Mouse (Mus musculus) erythroblast, embryonic 14.5 days (primary cell): Measurements from ENCODE around the gene Tmem135. TPM values are rescaled to one million over a fixed set of nuclear protein-coding genes. Genes with fewer than 3 reads are reported as not detected.
"Not testable (repeated sequence)": the region's sequence is repeated elsewhere in the genome, so short reads cannot be mapped to it uniquely, and the experiment has no call there.

Source experiments
- H3K27me3 ChIP-seq: 2 replicates; pipeline ENCODE4 v1.6.1; 2012; ENCODE audit warnings: inconsistent platforms; ENCODE audit not compliant: control insufficient read depth
- H3K36me3 ChIP-seq: 2 replicates; pipeline ENCODE4 v1.6.1; 2012; ENCODE audit warnings: mild to moderate bottlenecking, inconsistent platforms; ENCODE audit not compliant: control insufficient read depth
- H3K4me1 ChIP-seq: 2 replicates; pipeline ENCODE4 v1.6.1; 2012; ENCODE audit warnings: inconsistent platforms; ENCODE audit not compliant: control insufficient read depth
- H3K4me3 ChIP-seq: replicated peaks from 2 replicates; pipeline ENCODE3; 2012; ENCODE audit warnings: moderate library complexity, mild to moderate bottlenecking, inconsistent platforms
- H3K9me3 ChIP-seq: 2 replicates; pipeline ENCODE4 v1.6.1; 2012; ENCODE audit warnings: low read length, inconsistent platforms, mixed read lengths; ENCODE audit not compliant: control insufficient read depth
- GATA1 ChIP-seq: IDR thresholded peaks from 2 replicates; pipeline ENCODE4 v1.6.1; 2012; ENCODE audit warnings: low read length, inconsistent platforms, mixed read lengths
- TAL1 ChIP-seq: IDR thresholded peaks from 3 replicates; pipeline ENCODE4 v1.6.1; 2012; ENCODE audit warnings: low read length, inconsistent platforms, mixed read lengths
- polyA plus RNA-seq: library from polyadenylated mRNA; stranded (reverse); fragments of >175 nt; gene quantifications from 2 replicates; pipeline ENCODE4 v1.2.3, GENCODE M21; 2012

Tmem135 gene
- polyA plus RNA-seq, 1 experiment, result 0.68 TPM

DNA sequence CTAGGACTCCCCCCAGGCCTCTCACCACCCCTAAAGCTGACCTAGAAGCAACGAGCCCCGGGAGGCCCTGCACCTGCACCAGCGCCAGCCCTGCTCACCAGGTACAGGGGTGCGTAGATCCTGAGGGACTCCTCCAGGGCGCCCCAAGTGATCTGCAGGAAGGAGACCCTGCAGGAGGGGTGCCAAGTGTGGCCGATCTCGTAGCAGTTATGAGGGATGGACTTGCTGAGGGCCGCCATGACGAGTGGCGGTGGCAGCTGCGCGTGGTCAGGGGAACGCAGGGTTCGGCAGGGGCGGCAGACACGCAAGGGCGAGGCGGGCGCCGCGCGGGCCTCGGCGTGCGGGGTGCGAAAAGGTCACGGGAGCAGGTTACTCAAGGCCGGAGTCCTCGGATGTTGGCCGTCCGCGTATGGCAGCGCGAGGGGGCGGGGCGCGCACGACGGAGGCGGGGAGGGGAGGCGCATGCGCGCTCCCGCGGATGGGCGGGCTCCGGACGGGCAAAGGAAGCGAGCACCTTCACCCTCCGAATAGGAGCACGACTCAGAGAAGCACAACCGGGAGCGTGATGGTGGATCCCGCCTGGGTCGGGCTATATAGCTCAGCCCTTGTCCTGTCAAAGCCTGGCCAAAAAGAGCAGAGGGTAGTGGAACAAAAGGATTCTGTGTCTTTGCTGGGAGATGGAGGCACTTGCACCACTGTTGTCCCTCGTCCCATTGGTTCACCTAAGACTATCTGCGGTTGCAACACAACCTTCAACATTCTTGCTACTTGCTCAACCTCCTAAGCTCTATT lies 65.5 kb downstream of the Tmem135 start:
- Histone ChIP-seq H3K4me1 (peaks cover 30% of the 10 kb centered on the region), H3K27me3 (no peaks in the 10 kb centered on the region), H3K9me3 (no peaks in the 10 kb centered on the region), H3K36me3 (no peaks in the 10 kb centered on the region), H3K4me3 (peak overlapping the region; percentile 68)
- TF ChIP-seq GATA1 (no peak), TAL1 (no peak)

DNA sequence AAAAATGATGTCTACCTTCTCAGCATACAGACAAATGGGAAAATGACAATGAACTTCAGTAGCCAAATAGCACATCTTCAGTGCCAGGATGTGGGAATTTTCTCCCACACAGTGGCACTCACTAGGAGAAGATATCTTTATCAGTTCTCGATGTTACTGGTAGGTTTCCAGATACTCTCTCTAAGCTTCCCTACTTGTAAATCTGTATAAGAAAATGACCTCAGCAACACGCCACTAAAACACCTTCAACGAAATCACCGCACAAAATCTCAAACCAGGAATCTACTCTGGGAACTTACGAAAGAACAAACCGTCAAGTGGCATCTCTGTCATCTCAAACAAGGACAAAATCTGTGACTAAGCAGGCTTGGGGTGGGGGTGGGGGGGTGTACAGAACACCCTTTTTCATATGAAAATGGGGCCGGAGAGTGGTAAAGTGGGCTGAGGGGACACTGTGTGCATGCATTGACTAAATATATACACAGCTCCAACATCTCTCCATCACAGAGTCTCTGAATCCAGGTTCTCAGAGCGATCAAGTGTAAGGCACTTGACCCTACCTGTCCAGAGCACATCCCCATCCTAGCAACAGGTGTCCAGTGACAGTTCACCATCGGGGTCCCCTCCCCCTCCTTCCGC lies 66.2 kb downstream of the Tmem135 start:
- no peaks in the 10 kb centered on the region for H3K27me3 ChIP-seq
- no peaks in the 10 kb centered on the region for H3K9me3 ChIP-seq
- H3K4me3 ChIP-seq, result peak overlapping the region; percentile 68
- H3K36me3 ChIP-seq, result no peaks in the 10 kb centered on the region
- no peak for TF ChIP-seq TAL1
- no peak for TF ChIP-seq GATA1
- H3K4me1 ChIP-seq, result peaks cover 30% of the 10 kb centered on the region

DNA sequence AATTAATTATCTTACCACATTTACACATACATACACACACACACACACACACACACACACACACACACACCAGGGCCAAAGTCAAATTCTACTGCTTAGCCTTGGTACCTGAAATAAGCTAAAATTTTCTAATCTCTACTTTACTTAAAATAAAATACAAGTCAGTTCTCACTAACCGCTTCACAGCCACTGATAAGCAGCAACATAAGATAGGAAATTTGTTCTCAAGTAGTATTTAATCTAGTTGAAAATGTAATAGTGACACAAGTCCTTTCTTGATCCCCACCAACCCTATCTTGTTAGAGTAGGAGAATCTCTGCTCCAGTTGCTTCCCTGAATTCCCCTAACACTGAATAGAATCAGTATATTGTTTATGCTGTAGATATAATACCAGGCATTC lies 67.6 kb downstream of the Tmem135 start:
- Histone ChIP-seq H3K36me3 (no peaks in the 10 kb centered on the region), H3K4me3 (no peak overlapping the region), H3K27me3 (no peaks in the 10 kb centered on the region), H3K9me3 (no peaks in the 10 kb centered on the region), H3K4me1 (peaks cover 30% of the 10 kb centered on the region)
- TF ChIP-seq GATA1, result no peak
- no peak for TF ChIP-seq TAL1

DNA sequence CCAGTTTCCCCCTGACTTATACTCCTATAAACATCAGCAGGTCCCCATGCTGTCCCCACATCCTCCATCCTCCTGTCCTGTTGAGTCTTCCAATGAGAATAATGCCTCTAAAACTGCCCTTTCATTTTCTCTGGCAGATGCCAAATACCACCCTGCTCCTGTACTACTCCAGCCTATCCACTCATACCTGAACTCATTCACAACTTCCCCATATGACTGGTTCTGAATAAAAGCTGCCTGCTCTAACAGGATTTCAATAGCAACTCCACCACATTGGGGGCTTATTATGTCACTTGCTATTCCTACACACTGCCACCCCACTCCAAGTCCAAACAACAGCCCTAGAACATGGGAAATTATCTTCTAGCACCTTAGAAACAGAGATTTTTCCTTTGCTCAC lies 68.7 kb downstream of the Tmem135 start:
- H3K9me3 ChIP-seq, result no peaks in the 10 kb centered on the region
- H3K4me3 ChIP-seq, result no peak overlapping the region
- no peaks in the 10 kb centered on the region for H3K27me3 ChIP-seq
- no peak for TF ChIP-seq GATA1
- no peak for TF ChIP-seq TAL1
- no peaks in the 10 kb centered on the region; the same call in 1 of the 2 replicates for H3K36me3 ChIP-seq
- peaks cover 30% of the 10 kb centered on the region for H3K4me1 ChIP-seq

DNA sequence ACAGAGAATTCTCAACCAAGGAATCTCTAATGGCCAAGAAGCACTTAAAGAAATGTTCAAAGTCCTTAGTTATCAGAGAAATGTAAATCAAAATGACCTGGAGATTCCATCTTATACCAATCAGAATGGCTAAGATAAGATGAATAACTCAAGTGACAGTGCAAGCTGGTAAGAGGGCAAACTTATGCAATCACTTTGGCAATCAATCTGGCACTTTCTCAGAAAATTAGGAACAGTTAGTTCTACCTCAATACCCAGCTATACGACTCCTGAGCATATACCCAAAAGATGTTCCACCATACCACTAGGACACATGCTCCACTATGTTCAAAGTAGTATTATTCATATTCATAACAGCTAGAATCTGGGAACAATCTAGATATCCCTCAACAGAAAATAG lies 74.1 kb downstream of the Tmem135 start:
- Histone ChIP-seq H3K9me3 (no peaks in the 10 kb centered on the region), H3K4me1 (peaks cover 8% of the 10 kb centered on the region), H3K27me3 (no peaks in the 10 kb centered on the region), H3K36me3 (no peaks in the 10 kb centered on the region; the same call in 1 of the 2 replicates), H3K4me3 (no peak overlapping the region)
- TF ChIP-seq TAL1, result no peak
- no peak for TF ChIP-seq GATA1

DNA sequence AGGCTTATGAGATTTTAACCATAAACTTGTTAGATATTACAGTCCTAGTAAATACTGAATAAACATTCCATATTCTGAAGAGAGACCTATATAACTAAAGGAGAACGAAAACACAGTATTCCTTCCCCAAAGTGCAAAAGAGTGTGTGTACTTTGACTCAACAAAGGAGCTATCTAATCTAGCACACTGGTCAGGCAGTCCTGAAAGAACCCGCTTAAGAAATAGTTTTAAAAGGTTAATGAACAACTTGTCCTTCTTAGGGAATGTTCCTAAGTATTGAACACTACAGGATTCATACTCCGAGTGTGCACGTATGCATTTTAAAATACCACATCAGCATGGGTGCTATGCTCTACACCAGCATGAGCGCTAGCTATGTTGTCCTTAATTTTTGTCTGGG lies 76.3 kb downstream of the Tmem135 start:
- H3K4me3 ChIP-seq, result no peak overlapping the region
- H3K9me3 ChIP-seq, result no peaks in the 10 kb centered on the region
- TF ChIP-seq GATA1, result no peak
- TF ChIP-seq TAL1, result no peak
- no peaks in the 10 kb centered on the region for H3K27me3 ChIP-seq
- H3K4me1 ChIP-seq, result peaks cover 8% of the 10 kb centered on the region
- H3K36me3 ChIP-seq, result no peaks in the 10 kb centered on the region; the same call in 1 of the 2 replicates

DNA sequence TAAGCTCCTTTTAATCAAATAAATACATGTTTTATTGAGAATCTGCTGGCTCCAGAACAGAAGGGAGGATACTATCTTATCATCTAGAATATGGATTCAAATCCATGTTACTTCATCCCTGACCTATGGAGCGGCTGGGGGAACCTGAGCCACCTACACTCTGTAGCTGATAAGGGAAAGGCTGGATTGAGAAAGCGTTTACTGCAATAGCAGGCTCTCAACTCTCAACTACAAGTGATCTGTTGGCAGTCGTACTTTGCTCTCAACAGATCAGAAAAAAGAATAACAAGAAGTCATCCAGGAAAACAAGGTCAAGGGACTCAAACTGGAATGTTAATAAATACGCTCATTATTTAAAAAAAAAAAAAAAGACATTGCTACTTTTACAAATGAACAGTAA lies 77.3 kb downstream of the Tmem135 start:
- no peaks in the 10 kb centered on the region for H3K9me3 ChIP-seq
- H3K27me3 ChIP-seq, result no peaks in the 10 kb centered on the region
- no peaks in the 10 kb centered on the region; the same call in 1 of the 2 replicates for H3K36me3 ChIP-seq
- no peak overlapping the region for H3K4me3 ChIP-seq
- TF ChIP-seq TAL1 (no peak), GATA1 (no peak)
- peaks cover 8% of the 10 kb centered on the region for H3K4me1 ChIP-seq

DNA sequence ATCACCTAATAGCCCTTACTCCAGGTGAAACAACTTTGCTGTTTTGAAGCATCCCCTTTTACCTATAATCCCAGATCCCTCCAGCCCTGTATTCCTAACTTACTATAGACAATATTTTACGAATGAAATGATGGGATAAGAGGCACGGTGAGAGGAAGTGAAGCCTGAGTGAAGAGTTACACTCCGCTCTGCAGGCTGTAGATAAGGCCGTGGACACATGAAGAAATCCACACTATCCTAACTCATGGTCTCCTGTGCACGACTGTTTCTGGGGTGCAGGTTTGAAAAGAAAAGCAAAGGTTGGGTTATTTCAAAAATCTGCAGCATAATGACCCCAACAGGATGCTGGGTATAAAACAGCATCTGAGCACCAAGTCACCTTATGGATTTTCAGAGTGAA lies 77.8 kb downstream of the Tmem135 start:
- Histone ChIP-seq H3K27me3 (no peaks in the 10 kb centered on the region), H3K36me3 (no peaks in the 10 kb centered on the region; the same call in 1 of the 2 replicates), H3K4me3 (no peak overlapping the region), H3K9me3 (no peaks in the 10 kb centered on the region), H3K4me1 (peaks cover 8% of the 10 kb centered on the region)
- TF ChIP-seq GATA1 (no peak), TAL1 (no peak)

DNA sequence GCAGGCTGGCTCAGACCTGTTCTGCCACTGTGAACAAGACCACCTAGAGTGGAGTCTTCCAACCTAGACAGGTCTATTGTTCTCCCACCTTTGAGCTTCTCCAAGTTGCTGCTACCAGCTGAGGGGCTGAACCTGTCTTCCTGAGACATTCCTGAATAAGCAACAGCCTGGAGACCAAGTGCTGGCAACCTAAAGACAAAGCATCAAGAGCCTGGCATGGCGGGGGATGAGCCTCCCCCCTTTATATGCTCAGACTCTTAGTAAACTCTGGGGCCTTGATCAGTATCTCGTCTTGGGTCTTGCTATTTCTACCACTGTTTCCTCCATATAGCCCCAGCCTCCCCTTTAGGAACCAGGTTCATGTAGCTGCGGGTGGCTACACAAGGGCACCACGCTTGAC lies 81.3 kb downstream of the Tmem135 start:
- not testable (repeated sequence) for H3K4me3 ChIP-seq, H3K4me1 ChIP-seq, H3K9me3 ChIP-seq, H3K27me3 ChIP-seq, H3K36me3 ChIP-seq
